Mouse (Mus musculus) liver, adult 2 months (tissue): ENCODE results near the gene Med25. TPM values are rescaled to one million over a fixed set of nuclear protein-coding genes. Genes with fewer than 3 reads are reported as not detected.

Experiments used
- DNase-seq: peaks from one replicate; pipeline ENCODE4 v3.0.0-alpha.2; 2011; ENCODE audit warnings: low read depth, low spot score; ENCODE audit errors: extremely low read depth
- H3K27ac ChIP-seq: fragments of 200-500 bp; replicated peaks from 2 replicates; pipeline ENCODE4 v1.5.1; 2012; ENCODE audit warnings: low read depth, mild to moderate bottlenecking, control low read depth, inconsistent platforms, low read length; ENCODE audit not compliant: insufficient read depth
- H3K27me3 ChIP-seq: fragments of 200-500 bp; 2 replicates; pipeline ENCODE4 v1.6.1; 2012; ENCODE audit warnings: mild to moderate bottlenecking, moderate library complexity, low read length, inconsistent platforms; ENCODE audit not compliant: control insufficient read depth, insufficient read depth
- H3K36me3 ChIP-seq: fragments of 200-500 bp; 2 replicates; pipeline ENCODE4 v1.6.1; 2012; ENCODE audit warnings: low read length, inconsistent platforms; ENCODE audit not compliant: control insufficient read depth, insufficient read depth
- H3K4me1 ChIP-seq: fragments of 200-500 bp; 2 replicates; pipeline ENCODE4 v1.6.1; 2011; ENCODE audit warnings: low read length; ENCODE audit not compliant: control insufficient read depth, insufficient read depth
- H3K4me3 ChIP-seq: fragments of 200-500 bp; 2 replicates; pipeline ENCODE4 v1.5.1; 2011; ENCODE audit warnings: low read depth, mild to moderate bottlenecking, control low read depth, low read length, moderate library complexity; ENCODE audit not compliant: insufficient read depth
- H3K79me2 ChIP-seq: fragments of 200-500 bp; 2 replicates; pipeline ENCODE4 v1.6.1; 2012; ENCODE audit warnings: inconsistent platforms, mild to moderate bottlenecking, low read length, moderate library complexity; ENCODE audit not compliant: control insufficient read depth, insufficient read depth
- H3K9ac ChIP-seq: fragments of 200-500 bp; 2 replicates; pipeline ENCODE4 v1.6.1; 2012; ENCODE audit warnings: low read depth, mild to moderate bottlenecking, control low read depth, inconsistent platforms, low read length
- CTCF ChIP-seq: fragments of 200-500 bp; IDR thresholded peaks from 2 replicates; pipeline ENCODE4 v1.5.1; 2011; ENCODE audit warnings: low read depth, low read length, control low read depth
- POLR2A ChIP-seq: fragments of 200-500 bp; IDR thresholded peaks from 2 replicates; pipeline ENCODE4 v1.6.1; 2011; ENCODE audit warnings: low read length, control low read depth; ENCODE audit not compliant: insufficient read depth; ENCODE audit errors: extremely low read depth
- WGBS: fragments of 180-500 bp; shearing (Covaris S2); methylation state at CpG from one replicate; pipeline ENCODE4 v1.1.7; 2018; 5-methylcytosine and 5-hydroxymethylcytosine counted together
- polyA plus RNA-seq: library from polyadenylated mRNA; depleted of rRNA; stranded (reverse); fragments of >200 nt; gene quantifications from 2 replicates; pipeline ENCODE4 v1.2.3, GENCODE M21; 2012
- total RNA-seq: library from RNA; depleted of rRNA; stranded (reverse); fragments of >200 nt; gene quantifications from 2 replicates; pipeline ENCODE4 v1.2.3, GENCODE M21; 2014

The Med25 gene
- total and polyA plus RNA-seq, 2 experiments, result 11.6 to 114 TPM

DNA sequence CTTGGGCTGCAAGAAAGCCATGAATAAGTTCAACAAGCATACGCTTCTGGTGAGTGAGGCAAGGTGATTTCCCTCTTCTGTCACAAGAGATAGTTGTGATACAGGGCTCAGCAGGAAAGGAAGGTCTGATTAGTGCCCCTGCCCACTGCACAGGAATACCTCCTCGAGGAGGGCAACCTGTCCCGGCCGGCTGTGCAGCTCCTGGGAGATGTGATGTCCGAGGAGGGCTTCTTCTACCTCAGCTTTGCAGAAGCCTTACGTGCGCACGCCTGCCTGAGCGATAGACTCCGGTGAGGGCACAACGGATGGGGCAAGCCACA lies 53.4 kb downstream of the Med25 start:
- 58% methylated on average over 11 of the region's 11 CpGs for WGBS

DNA sequence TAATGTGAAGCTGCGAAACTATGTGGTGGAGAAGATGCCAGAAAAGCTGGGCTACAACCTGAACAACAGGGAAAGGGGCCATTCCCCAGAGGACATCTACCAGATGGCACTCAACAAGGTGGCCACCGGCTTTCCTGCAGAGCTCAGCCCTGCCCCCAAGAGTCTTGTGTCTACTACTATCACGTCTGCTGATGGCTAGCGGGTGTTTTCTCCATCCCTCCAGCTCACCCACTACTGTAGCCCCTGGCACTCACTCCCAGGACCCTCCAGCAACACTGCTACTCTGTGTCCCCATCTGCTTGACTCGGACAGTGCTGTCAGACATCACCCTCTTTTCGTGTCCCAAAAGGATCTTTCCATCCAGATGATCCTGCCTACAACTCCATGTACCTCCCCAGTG lies 54.4 kb downstream of the Med25 start:
- H3K27me3 ChIP-seq, result no peaks in the 10 kb centered on the region
- H3K4me1 ChIP-seq, result no peaks in the 10 kb centered on the region; the same call in 1 of the 2 replicates
- 96% methylated on average over 6 of the region's 6 CpGs for WGBS
- H3K9ac ChIP-seq, result no peak overlapping the region
- no peak overlapping the region for H3K27ac ChIP-seq
- TF ChIP-seq POLR2A (no peak), CTCF (no peak)
- no peaks in the 10 kb centered on the region for H3K79me2 ChIP-seq
- H3K36me3 ChIP-seq, result peaks cover 2% of the 10 kb centered on the region; the same call in 1 of the 2 replicates
- no peak for DNase-seq
- no peak overlapping the region for H3K4me3 ChIP-seq

More for the DNA sequence above, 53.4 kb downstream of the Med25 start:
- no peak overlapping the region for H3K27ac ChIP-seq
- no peak for TF ChIP-seq POLR2A
- no peak for TF ChIP-seq CTCF
- H3K4me3 ChIP-seq, result no peak overlapping the region; the same call in 1 of the 2 replicates
- H3K79me2 ChIP-seq, result no peaks in the 10 kb centered on the region
- DNase-seq, result no peak
- H3K27me3 ChIP-seq, result no peaks in the 10 kb centered on the region
- no peak overlapping the region for H3K9ac ChIP-seq
- H3K4me1 ChIP-seq, result no peaks in the 10 kb centered on the region
- H3K36me3 ChIP-seq, result peaks cover 2% of the 10 kb centered on the region; the same call in 1 of the 2 replicates

DNA sequence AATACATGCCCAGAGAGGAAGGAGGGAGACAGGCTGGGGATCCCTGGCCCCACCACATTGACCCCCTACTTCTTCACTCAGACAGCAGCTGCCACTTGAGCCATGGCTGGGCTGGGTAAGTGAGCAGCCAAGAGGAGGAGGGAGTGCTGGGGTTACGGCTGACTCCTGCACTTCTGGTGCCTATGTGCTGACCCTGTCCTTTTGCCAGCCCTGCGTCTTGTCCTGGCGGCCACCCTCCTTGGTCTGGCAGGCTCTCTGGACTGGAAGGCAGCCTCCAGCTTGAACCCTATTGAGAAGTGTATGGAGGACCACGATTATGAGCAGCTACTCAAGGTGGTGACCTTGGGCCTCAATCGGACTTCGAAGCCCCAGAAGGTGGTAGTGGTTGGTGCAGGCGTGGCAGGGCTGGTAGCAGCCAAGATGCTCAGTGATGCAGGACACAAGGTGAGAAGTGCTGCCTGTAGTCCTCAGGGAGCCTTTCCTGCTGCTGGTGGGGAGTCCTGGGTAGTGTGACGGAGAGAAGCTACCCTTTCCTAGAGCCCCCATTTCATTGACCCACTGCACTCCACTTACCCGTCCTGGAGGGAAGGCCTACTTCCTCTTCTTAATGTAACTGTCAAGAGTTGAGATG lies 56.0 kb downstream of the Med25 start:
- H3K4me3 ChIP-seq, result no peak overlapping the region
- no peak overlapping the region for H3K9ac ChIP-seq

DNA sequence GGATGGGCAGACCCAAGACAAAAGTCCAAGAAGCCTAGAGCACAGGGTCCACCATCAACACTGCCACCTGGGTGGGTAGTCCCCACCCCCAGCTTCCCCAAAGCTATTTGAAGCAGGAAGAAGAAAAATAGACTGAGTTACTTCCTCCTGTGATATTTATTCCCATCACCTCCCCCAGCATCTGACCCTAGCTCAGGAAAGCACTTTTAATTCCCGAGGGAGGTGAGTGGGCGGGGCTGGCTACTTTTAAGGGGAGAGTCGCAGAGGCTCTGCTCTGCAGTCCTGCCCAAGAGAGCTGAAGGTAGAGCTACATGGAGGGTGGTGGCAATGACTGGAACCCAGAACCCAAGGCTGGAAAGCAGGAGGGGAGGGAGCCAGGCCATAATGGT lies 56.5 kb downstream of the Med25 start:
- no peaks in the 10 kb centered on the region for H3K79me2 ChIP-seq
- H3K4me1 ChIP-seq, result no peaks in the 10 kb centered on the region; the same call in 1 of the 2 replicates
- no peaks in the 10 kb centered on the region for H3K36me3 ChIP-seq
- 73% methylated on average over 3 of the region's 3 CpGs for WGBS
- no peak overlapping the region for H3K27ac ChIP-seq
- TF ChIP-seq POLR2A, result no peak
- TF ChIP-seq CTCF, result no peak
- no peaks in the 10 kb centered on the region for H3K27me3 ChIP-seq
- DNase-seq, result no peak
- H3K9ac ChIP-seq, result no peak overlapping the region
- no peak overlapping the region for H3K4me3 ChIP-seq

More for the DNA sequence above, 56.0 kb downstream of the Med25 start:
- Histone ChIP-seq H3K79me2 (no peaks in the 10 kb centered on the region), H3K27ac (no peak overlapping the region), H3K36me3 (no peaks in the 10 kb centered on the region), H3K4me1 (no peaks in the 10 kb centered on the region; the same call in 1 of the 2 replicates), H3K27me3 (no peaks in the 10 kb centered on the region)
- TF ChIP-seq CTCF (no peak), POLR2A (no peak)
- DNase-seq, result no peak
- 80% methylated on average over 9 of the region's 9 CpGs for WGBS

- Histone ChIP-seq H3K4me1 (no peaks in the 10 kb centered on the region; the same call in 1 of the 2 replicates), H3K36me3 (peaks cover 4% of the 10 kb centered on the region; the same call in 1 of the 2 replicates), H3K4me3 (no peak overlapping the region), H3K79me2 (no peaks in the 10 kb centered on the region; the same call in 1 of the 2 replicates), H3K27ac (no peak overlapping the region), H3K9ac (no peak overlapping the region), H3K27me3 (no peaks in the 10 kb centered on the region)
- WGBS, result 92% methylated on average over 1 of the region's 1 CpGs
- DNase-seq, result no peak
- no peak for TF ChIP-seq POLR2A
- TF ChIP-seq CTCF, result no peak
These were observed 57.0 kb downstream of the Med25 start for GRCm38 (mm10) chr7:44835373-44836015.

- H3K4me1 ChIP-seq, result no peaks in the 10 kb centered on the region; the same call in 1 of the 2 replicates
- no peak for DNase-seq
- 82% methylated on average over 4 of the region's 4 CpGs for WGBS
- no peak for TF ChIP-seq POLR2A
- no peak for TF ChIP-seq CTCF
- H3K27ac ChIP-seq, result no peak overlapping the region
- no peak overlapping the region for H3K9ac ChIP-seq
- H3K36me3 ChIP-seq, result peaks cover 11% of the 10 kb centered on the region; the same call in 1 of the 2 replicates
- H3K27me3 ChIP-seq, result no peaks in the 10 kb centered on the region
- H3K4me3 ChIP-seq, result no peak overlapping the region
- peaks cover 18% of the 10 kb centered on the region for H3K79me2 ChIP-seq
These were observed 59.7 kb downstream of the Med25 start for GRCm38 (mm10) chr7:44832763-44833162.
